Mouse (Mus musculus) retina, embryonic 14.5 days (tissue): ENCODE results near the gene Vmn1r176.
"Not testable (repeated sequence)": the region's sequence is repeated elsewhere in the genome, so short reads cannot be mapped to it uniquely, and the experiment has no call there.

Experiments
- DNase-seq: peaks from one replicate; pipeline ENCODE4 v3.0.0-alpha.2; 2015; ENCODE audit warnings: low spot score

Gene Vmn1r176

GRCm38 (mm10) chr7:23837272-23837671 lies at the start of gene Vmn1r176:
TSS of gene Vmn1r176 (minus strand) at chr7:23837372.
- DNase-seq = not testable (repeated sequence)

- not testable (repeated sequence) for DNase-seq
These were observed 39.7 kb upstream of the Vmn1r176 start for GRCm38 (mm10) chr7:23876918-23877317.

GRCm38 (mm10) chr7:23866349-23866748 lies 29.2 kb upstream of the Vmn1r176 start, which contains the start of gene Vmn1r177:
TSS of gene Vmn1r177 (minus strand) at chr7:23866449.
- DNase-seq = not testable (repeated sequence)

GRCm38 (mm10) chr7:23810543-23810942 lies 26.6 kb downstream of the Vmn1r176 start, which contains the start of gene Vmn1r175:
TSS of gene Vmn1r175 (minus strand) at chr7:23810643.
- not testable (repeated sequence) for DNase-seq

GRCm38 (mm10) chr7:23784526-23784925 lies 52.6 kb downstream of the Vmn1r176 start:
- no peak for DNase-seq
